Mouse (Mus musculus) heart, embryonic 11.5 days (tissue): ENCODE measurements at regions not wholly inside any gene's neighbourhood (a gene's known extent, or its start where the extent isn't known, plus 50 kb on each side); places are given as distances from the start of the nearest gene placed in this dataset.

Experiments used
- ATAC-seq: fragments of 200-750 bp; cut with Nextera tagmentation; replicated peaks from 2 replicates; pipeline ENCODE4 v1.8.0; 2017; ENCODE audit warnings: moderate library complexity; ENCODE audit not compliant: insufficient number of reproducible peaks, low FRiP score, low TSS enrichment
- H3K27ac ChIP-seq: fragments of 300-500 bp; sonication (generic); 2 replicates; pipeline ENCODE4 v1.5.1; 2014; ENCODE audit warnings: mild to moderate bottlenecking, low read depth, low read length
- H3K27me3 ChIP-seq: fragments of 300-500 bp; sonication (generic); 2 replicates; pipeline ENCODE4 v1.6.1; 2014; ENCODE audit warnings: mild to moderate bottlenecking, low read length, mixed read lengths; ENCODE audit not compliant: control insufficient read depth, insufficient read depth
- H3K36me3 ChIP-seq: fragments of 300-500 bp; sonication (generic); 2 replicates; pipeline ENCODE4 v1.6.1; 2014; ENCODE audit warnings: mild to moderate bottlenecking, low read length, moderate library complexity, mixed read lengths; ENCODE audit not compliant: control insufficient read depth, insufficient read depth
- H3K4me1 ChIP-seq: fragments of 300-500 bp; sonication (generic); 2 replicates; pipeline ENCODE4 v1.6.1; 2014; ENCODE audit warnings: low read length; ENCODE audit not compliant: control insufficient read depth, insufficient read depth
- H3K4me2 ChIP-seq: fragments of 300-500 bp; sonication (generic); 2 replicates; pipeline ENCODE4 v1.6.1; 2014; ENCODE audit warnings: mild to moderate bottlenecking, moderate library complexity
- H3K4me3 ChIP-seq: fragments of 300-500 bp; sonication (generic); 2 replicates; pipeline ENCODE4 v1.5.1; 2014; ENCODE audit warnings: low read depth, low read length
- H3K9ac ChIP-seq: fragments of 300-500 bp; sonication (generic); 2 replicates; pipeline ENCODE4 v1.6.1; 2014; ENCODE audit warnings: mild to moderate bottlenecking, low read depth, low read length, moderate library complexity
- H3K9me3 ChIP-seq: fragments of 300-500 bp; sonication (generic); replicated peaks from 2 replicates; pipeline ENCODE4 v1.6.1; 2016; ENCODE audit warnings: low read length; ENCODE audit not compliant: control insufficient read depth
- WGBS: fragments of 180-500 bp; shearing (Covaris S2); extraction: QIAGEN DNeasy Blood & Tissue Kit; methylation state at CpG from one replicate; pipeline ENCODE4 v1.1.7; 2014; ENCODE audit not compliant: insufficient replicate concordance; 5-methylcytosine and 5-hydroxymethylcytosine counted together

GRCm38 (mm10) chr9:88091781-88092527 lies 235.0 kb upstream of the Nt5e start:
- H3K27ac ChIP-seq = 0 out of 2 replicates have a peak overlapping the region, but pooled peaks have one; percentile 7
- no peaks in the 10 kb centered on the region for H3K36me3 ChIP-seq
- H3K9ac ChIP-seq = no peak overlapping the region
- H3K9me3 ChIP-seq = no peaks in the 10 kb centered on the region
- peak; percentile 46; the same call in 1 of the 2 replicates for ATAC-seq
- 27% methylated on average over 8 of the region's 8 CpGs for WGBS
- H3K27me3 ChIP-seq = no peaks in the 10 kb centered on the region
- H3K4me1 ChIP-seq = no peaks in the 10 kb centered on the region; the same call in 1 of the 2 replicates
- no peak overlapping the region for H3K4me2 ChIP-seq
- no peak overlapping the region for H3K4me3 ChIP-seq

GRCm38 (mm10) chr9:88092561-88092960 lies 234.4 kb upstream of the Nt5e start:
- 59% methylated on average over 4 of the region's 4 CpGs for WGBS
- Histone ChIP-seq H3K4me2 (no peak overlapping the region), H3K4me3 (no peak overlapping the region), H3K27me3 (no peaks in the 10 kb centered on the region), H3K36me3 (no peaks in the 10 kb centered on the region), H3K9me3 (no peaks in the 10 kb centered on the region), H3K27ac (no peak overlapping the region), H3K4me1 (no peaks in the 10 kb centered on the region; the same call in 1 of the 2 replicates), H3K9ac (no peak overlapping the region)
- no peak for ATAC-seq

GRCm38 (mm10) chr9:88113094-88113493 lies 213.9 kb upstream of the Nt5e start:
- Histone ChIP-seq H3K4me1 (no peaks in the 10 kb centered on the region), H3K4me3 (no peak overlapping the region), H3K4me2 (no peak overlapping the region), H3K9me3 (no peaks in the 10 kb centered on the region), H3K27ac (no peak overlapping the region), H3K36me3 (no peaks in the 10 kb centered on the region), H3K9ac (no peak overlapping the region), H3K27me3 (no peaks in the 10 kb centered on the region)
- WGBS = 36% methylated on average over 1 of the region's 1 CpGs
- ATAC-seq = no peak

GRCm38 (mm10) chr9:88120536-88120935 lies 206.5 kb upstream of the Nt5e start:
- WGBS = 83% methylated on average over 5 of the region's 5 CpGs
- Histone ChIP-seq H3K9me3 (no peaks in the 10 kb centered on the region), H3K36me3 (no peaks in the 10 kb centered on the region), H3K4me1 (no peaks in the 10 kb centered on the region), H3K27ac (no peak overlapping the region), H3K27me3 (no peaks in the 10 kb centered on the region), H3K9ac (no peak overlapping the region), H3K4me2 (no peak overlapping the region), H3K4me3 (no peak overlapping the region)
- ATAC-seq = no peak

GRCm38 (mm10) chr9:88120963-88121570 lies 205.9 kb upstream of the Nt5e start:
- Histone ChIP-seq H3K4me2 (no peak overlapping the region), H3K27me3 (no peaks in the 10 kb centered on the region), H3K36me3 (no peaks in the 10 kb centered on the region), H3K27ac (no peak overlapping the region), H3K9me3 (no peaks in the 10 kb centered on the region), H3K4me1 (no peaks in the 10 kb centered on the region), H3K4me3 (no peak overlapping the region), H3K9ac (no peak overlapping the region)
- ATAC-seq = no peak
- WGBS = 69% methylated on average over 11 of the region's 11 CpGs

- no peaks in the 10 kb centered on the region for H3K27me3 ChIP-seq
- H3K4me2 ChIP-seq = no peak overlapping the region
- H3K27ac ChIP-seq = no peak overlapping the region
- WGBS = 85% methylated on average over 9 of the region's 9 CpGs
- H3K4me1 ChIP-seq = no peaks in the 10 kb centered on the region
- H3K36me3 ChIP-seq = no peaks in the 10 kb centered on the region
- no peak overlapping the region for H3K9ac ChIP-seq
- no peak for ATAC-seq
- 0 out of 2 replicates have a peak, but pooled peaks cover 2% of the 10 kb centered on the region for H3K9me3 ChIP-seq
- H3K4me3 ChIP-seq = no peak overlapping the region
These were observed 202.5 kb upstream of the Nt5e start for GRCm38 (mm10) chr9:88124322-88125005.

GRCm38 (mm10) chr9:88163025-88163780 lies 163.8 kb upstream of the Nt5e start:
- no peaks in the 10 kb centered on the region for H3K4me1 ChIP-seq
- H3K4me3 ChIP-seq = no peak overlapping the region
- H3K9ac ChIP-seq = no peak overlapping the region
- 66% methylated on average over 6 of the region's 6 CpGs for WGBS
- no peak overlapping the region for H3K27ac ChIP-seq
- H3K36me3 ChIP-seq = no peaks in the 10 kb centered on the region
- no peak overlapping the region for H3K4me2 ChIP-seq
- no peaks in the 10 kb centered on the region for H3K9me3 ChIP-seq
- ATAC-seq = no peak
- no peaks in the 10 kb centered on the region for H3K27me3 ChIP-seq

GRCm38 (mm10) chr9:88177575-88178254 lies 149.3 kb upstream of the Nt5e start:
- Histone ChIP-seq H3K4me2 (no peak overlapping the region), H3K27me3 (no peaks in the 10 kb centered on the region), H3K4me3 (no peak overlapping the region), H3K9me3 (no peaks in the 10 kb centered on the region), H3K36me3 (no peaks in the 10 kb centered on the region), H3K27ac (no peak overlapping the region), H3K4me1 (no peaks in the 10 kb centered on the region), H3K9ac (no peak overlapping the region)
- no peak for ATAC-seq
- WGBS = 52% methylated on average over 4 of the region's 4 CpGs
